In the genomic region with DNA sequence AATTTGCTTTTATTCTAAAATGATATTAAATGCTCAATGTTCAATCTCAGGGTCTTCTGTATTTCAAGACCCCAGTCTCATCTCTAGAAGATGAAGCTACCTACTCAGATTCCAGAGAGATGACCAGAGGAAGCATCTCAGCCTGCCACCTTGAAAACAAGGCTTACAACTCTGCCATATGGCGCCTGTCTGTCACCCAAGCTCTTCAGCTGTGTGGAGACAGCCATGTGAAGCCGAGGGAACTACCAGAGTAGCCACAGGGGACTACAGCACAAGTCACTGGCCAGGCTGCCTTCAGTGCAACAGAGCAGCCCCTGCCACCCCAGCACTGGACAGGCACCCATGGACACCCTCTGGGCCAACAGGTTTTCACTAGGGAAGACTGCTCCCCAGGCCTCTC, we compare ENCODE assay signal across 14 mouse cellular contexts.
DNase-seq lines count a peak whose midpoint lies in the region; ATAC-seq and TF ChIP-seq lines count a peak whose summit lies in the region.
"Had no signal": no experiment of that assay in that cellular context is flagged by ENCODE, and none has a peak within 500 bp of the region (broad histone marks: within the 10 kb centered on the region; RNA-seq: fewer than 3 reads in every experiment).

No protein-coding gene starts in this region.

- H3K36me3 ChIP-seq in heart, postnatal 0 days (replicated peaks; ENCODE audit: control insufficient read depth, insufficient read depth, low read length): 0 out of 2 replicates have a peak, but pooled peaks cover 2% of the 10 kb centered on the region
- peaks cover 7% of the 10 kb centered on the region for H3K36me3 ChIP-seq in midbrain, embryonic 10.5 days
- no peaks in the 10 kb centered on the region for H3K36me3 ChIP-seq in midbrain, embryonic 13.5 days
- no peaks in the 10 kb centered on the region for H3K36me3 ChIP-seq in forebrain, embryonic 16.5 days (ENCODE audit: control insufficient read depth, insufficient read depth)
- H3K36me3 ChIP-seq: intestine, embryonic 15.5 days had no signal

- H3K4me3 ChIP-seq in cerebellum, adult 2 months (replicated peaks; ENCODE audit: insufficient read depth, low read depth, low read length): no peak overlapping the region
- H3K4me3 ChIP-seq in heart, postnatal 0 days (ENCODE audit: low read depth, low read length): no peak overlapping the region
- H3K4me3 ChIP-seq in midbrain, embryonic 10.5 days: no peak overlapping the region
- H3K4me3 ChIP-seq in midbrain, embryonic 13.5 days (replicated peaks): no peak overlapping the region
- no peak overlapping the region for H3K4me3 ChIP-seq in forebrain, embryonic 16.5 days (replicated peaks; ENCODE audit: low read length)
- H3K4me3 ChIP-seq: intestine, embryonic 15.5 days; limb, embryonic 12.5 days had no signal

- peak; percentile 27 to 30 for DNase-seq in cerebellum, adult 2 months
- DNase-seq in cerebellum, postnatal 4 days (ENCODE audit: low spot score in 2 of 2): no peak
- no peak for DNase-seq in heart, postnatal 0 days (ENCODE audit: low spot score)
- no peak for DNase-seq in heart, postnatal 14 days
- DNase-seq in midbrain, embryonic 10.5 days (ENCODE audit: low spot score): no peak
- DNase-seq in right cerebral cortex, postnatal 14 days: no peak
- DNase-seq: gastrocnemius, postnatal 36 days; spleen, adult 18-20 months; thymus, adult 18-20 months had no signal

- WGBS in cerebellum, adult 2 months: 33% methylated on average over 2 of the region's 2 CpGs
- 63% methylated on average over 2 of the region's 2 CpGs for WGBS in heart, postnatal 0 days
- 83% methylated on average over 2 of the region's 2 CpGs for whole genome bisulfite sequencing in midbrain, embryonic 10.5 days
- 61% methylated on average over 2 of the region's 2 CpGs for WGBS in midbrain, embryonic 13.5 days
- 51% methylated on average over 2 of the region's 2 CpGs for WGBS in forebrain, embryonic 16.5 days

- ATAC-seq in heart, postnatal 0 days (ENCODE audit: insufficient read depth, low read depth): no peak
- ATAC-seq in midbrain, embryonic 13.5 days: no peak
- no peak for ATAC-seq in forebrain, embryonic 16.5 days
- ATAC-seq: intestine, embryonic 15.5 days; lung, postnatal 0 days had no signal

- H3K27ac ChIP-seq in cerebellum, adult 2 months (ENCODE audit: insufficient read depth, low read length): no peak overlapping the region
- H3K27ac ChIP-seq in heart, postnatal 0 days (ENCODE audit: low read depth): peak overlapping the region; percentile 71
- 0 out of 2 replicates have a peak overlapping the region, but pooled peaks have one; percentile 33 for H3K27ac ChIP-seq in midbrain, embryonic 10.5 days (replicated peaks)
- no peak overlapping the region for H3K27ac ChIP-seq in midbrain, embryonic 13.5 days
- peak overlapping the region; percentile 86 for H3K27ac ChIP-seq in forebrain, embryonic 16.5 days (ENCODE audit: low read length)
- H3K27ac ChIP-seq: intestine, embryonic 15.5 days; limb, embryonic 12.5 days had no signal

- no peak for TF ChIP-seq POLR2A in cerebellum, adult 2 months (IDR thresholded peaks at IDR 0.05; ENCODE audit: borderline replicate concordance, insufficient read depth, low read length)

- intact Hi-C loops in heart, postnatal 14 days (cut with DNase I): loop anchor here (10.0 kb wide), 1 partner anchor 352 kb away; no protein-coding TSS in a partner anchor

- H3K9me3 ChIP-seq in heart, postnatal 0 days (replicated peaks; ENCODE audit: control insufficient read depth, low read length): no peaks in the 10 kb centered on the region
- no peaks in the 10 kb centered on the region for H3K9me3 ChIP-seq in midbrain, embryonic 10.5 days (replicated peaks)
- no peaks in the 10 kb centered on the region for H3K9me3 ChIP-seq in midbrain, embryonic 13.5 days
- H3K9me3 ChIP-seq in forebrain, embryonic 16.5 days (ENCODE audit: control insufficient read depth, low read length): no peaks in the 10 kb centered on the region
- H3K9me3 ChIP-seq: intestine, embryonic 15.5 days; limb, embryonic 12.5 days had no signal

- no peaks in the 10 kb centered on the region for H3K27me3 ChIP-seq in cerebellum, adult 2 months (ENCODE audit: control insufficient read depth, insufficient read depth, low read length)
- H3K27me3 ChIP-seq in heart, postnatal 0 days (ENCODE audit: control insufficient read depth, insufficient read depth, low read length): no peaks in the 10 kb centered on the region
- no peaks in the 10 kb centered on the region for H3K27me3 ChIP-seq in midbrain, embryonic 10.5 days (ENCODE audit: low read depth, poor library complexity, severe bottlenecking)
- no peaks in the 10 kb centered on the region for H3K27me3 ChIP-seq in midbrain, embryonic 13.5 days
- no peaks in the 10 kb centered on the region for H3K27me3 ChIP-seq in forebrain, embryonic 16.5 days (replicated peaks; ENCODE audit: control insufficient read depth, insufficient read depth, low read length)
- H3K27me3 ChIP-seq: intestine, embryonic 15.5 days had no signal

- no peak overlapping the region for H3K9ac ChIP-seq in heart, postnatal 0 days (replicated peaks; ENCODE audit: low read depth, low read length)
- no peak overlapping the region for H3K9ac ChIP-seq in midbrain, embryonic 13.5 days (replicated peaks)
- H3K9ac ChIP-seq in forebrain, embryonic 16.5 days (replicated peaks; ENCODE audit: low read depth, low read length): no peak overlapping the region
- H3K9ac ChIP-seq: intestine, embryonic 15.5 days; limb, embryonic 12.5 days had no signal

- no peak overlapping the region for H3K4me2 ChIP-seq in heart, postnatal 0 days (ENCODE audit: low read depth, low read length)
- H3K4me2 ChIP-seq in midbrain, embryonic 13.5 days (replicated peaks): no peak overlapping the region
- no peak overlapping the region for H3K4me2 ChIP-seq in forebrain, embryonic 16.5 days (ENCODE audit: low read length)
- H3K4me2 ChIP-seq: intestine, embryonic 15.5 days; limb, embryonic 12.5 days had no signal

- no peak for TF ChIP-seq CTCF in cerebellum, adult 2 months (IDR thresholded peaks at IDR 0.05; ENCODE audit: borderline replicate concordance, insufficient read depth, low read depth, low read length)
- TF ChIP-seq CTCF in heart, postnatal 0 days (IDR thresholded peaks at IDR 0.05; ENCODE audit: low read depth): no peak

- peaks cover 14% of the 10 kb centered on the region for H3K4me1 ChIP-seq in cerebellum, adult 2 months (ENCODE audit: control insufficient read depth, insufficient read depth, low read length)
- peaks cover 16% of the 10 kb centered on the region; the same call in 1 of the 2 replicates for H3K4me1 ChIP-seq in heart, postnatal 0 days (ENCODE audit: control insufficient read depth, insufficient read depth)
- H3K4me1 ChIP-seq in midbrain, embryonic 10.5 days: peaks cover 36% of the 10 kb centered on the region
- peaks cover 33% of the 10 kb centered on the region for H3K4me1 ChIP-seq in midbrain, embryonic 13.5 days (replicated peaks)
- H3K4me1 ChIP-seq in forebrain, embryonic 16.5 days (replicated peaks; ENCODE audit: control insufficient read depth, insufficient read depth, low read length): peaks cover 40% of the 10 kb centered on the region

- TF ChIP-seq EP300 in heart, postnatal 0 days (IDR thresholded peaks at IDR 0.05; ENCODE audit: low read depth): no peak

Comparison
In these comparisons a context has a peak if more than half of its experiments do, and no peak if none do; other contexts are left out.
1. DNase-seq: peak in cerebellum, adult 2 months (2 of 2); none in cerebellum, postnatal 4 days (0 of 2), heart, postnatal 0 days (single experiment), heart, postnatal 14 days (0 of 2), midbrain, embryonic 10.5 days (single experiment) and right cerebral cortex, postnatal 14 days (single experiment).
2. H3K27ac ChIP-seq: peak in heart, postnatal 0 days (single experiment), midbrain, embryonic 10.5 days (single experiment) and forebrain, embryonic 16.5 days (single experiment); none in cerebellum, adult 2 months (single experiment) and midbrain, embryonic 13.5 days (single experiment).